Mouse (Mus musculus) ES-E14 (cell line): Measurements from ENCODE around the gene Ebf3.

ENCODE experiments used
- CHD2 ChIP-seq: IDR thresholded peaks from 2 replicates; pipeline ENCODE4 v1.6.1; 2014; ENCODE audit warnings: mild to moderate bottlenecking, low read depth, low read length, inconsistent platforms
- ZC3H11A ChIP-seq: IDR thresholded peaks from 2 replicates; pipeline ENCODE4 v1.6.1; 2012; ENCODE audit warnings: low read depth, mild to moderate bottlenecking, inconsistent platforms, low read length, borderline replicate concordance

- TF ChIP-seq ZC3H11A (no peak), CHD2 (no peak)
Observed at GRCm38 (mm10) chr7:137310876-137311275, 3.4 kb downstream of the Ebf3 start.
